Mouse (Mus musculus): ENCODE data around the gene Lrrfip2. TPM values are rescaled to one million over a fixed set of nuclear protein-coding genes. Genes with fewer than 3 reads are reported as not detected.

Gene Lrrfip2
- total RNA-seq, 1 experiment from 2014 or later = 65.7 TPM

Other genes starting within 250 kb of the Lrrfip2 start
- gene Als2cl, start 237.7 kb upstream of the Lrrfip2 start, total RNA-seq (2017) = 1.5 and 4.9 TPM in 2 replicates
- gene Tmie, start 237.5 kb upstream of the Lrrfip2 start, total RNA-seq (2017) = 0.50 TPM in 1 of 2 replicates, not detected in the other
- gene Fam240a, start 200.7 kb upstream of the Lrrfip2 start, total RNA-seq (2017) = not detected in 2 replicates
- gene Tdgf1, start 171.4 kb upstream of the Lrrfip2 start, total RNA-seq (2017) = not detected in 2 replicates
- 0.50 TPM in 1 of 2 replicates, not detected in the other for gene Lrrc2, start 166.0 kb upstream of the Lrrfip2 start, total RNA-seq (2017)
- gene Rtp3, start 127.0 kb upstream of the Lrrfip2 start, total RNA-seq (2017) = not detected in 2 replicates
- 273 and 662 TPM in 2 replicates for gene Ltf, start 98.3 kb upstream of the Lrrfip2 start, total RNA-seq (2017)
- gene Ccrl2, start 60.1 kb upstream of the Lrrfip2 start, total RNA-seq (2017) = 24.9 and 25.1 TPM in 2 replicates
- gene Mlh1, start 154.2 kb downstream of the Lrrfip2 start, total RNA-seq (2017) = 61.1 and 65.1 TPM in 2 replicates
- 16.5 and 42.1 TPM in 2 replicates for gene Epm2aip1, start 154.3 kb downstream of the Lrrfip2 start, total RNA-seq (2017)
- gene Trank1, start 194.1 kb downstream of the Lrrfip2 start, total RNA-seq (2017) = not detected in 2 replicates